Mouse (Mus musculus): ENCODE results near the gene Iscu.
A peak's percentile ranks its signal among the peaks of the same experiment; 100 is the strongest.
"Not testable (repeated sequence)": the region's sequence is repeated elsewhere in the genome, so short reads cannot be mapped to it uniquely, and the experiment has no call there.

Iscu gene

GRCm38 (mm10) chr5:113786985-113787384 is 14.4 kb downstream of the Iscu start:
- no peak for DNase-seq (ENCODE audit: low spot score in 2 of 2)

DNA sequence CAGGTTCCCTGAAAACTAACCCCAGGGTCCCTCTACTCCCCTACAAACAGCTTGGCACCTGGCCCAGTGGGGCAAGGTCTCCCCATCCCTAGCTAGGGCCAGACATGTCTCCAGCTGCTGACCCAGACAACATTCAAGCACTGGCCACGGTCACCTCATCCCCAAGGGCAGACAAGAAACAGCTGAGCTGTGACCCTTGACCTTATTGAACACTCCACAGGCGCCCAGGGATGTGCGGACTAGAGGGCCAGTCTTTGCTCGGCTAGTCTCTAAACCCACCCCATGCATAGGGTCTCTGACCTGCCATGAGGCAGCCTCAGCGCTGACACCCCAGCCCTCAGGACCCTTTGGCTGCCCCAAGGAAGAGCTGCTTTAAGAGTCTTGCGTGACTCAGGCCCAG is 16.1 kb downstream of the Iscu start:
- DNase-seq (ENCODE audit: low spot score in 2 of 2) = no peak

DNA sequence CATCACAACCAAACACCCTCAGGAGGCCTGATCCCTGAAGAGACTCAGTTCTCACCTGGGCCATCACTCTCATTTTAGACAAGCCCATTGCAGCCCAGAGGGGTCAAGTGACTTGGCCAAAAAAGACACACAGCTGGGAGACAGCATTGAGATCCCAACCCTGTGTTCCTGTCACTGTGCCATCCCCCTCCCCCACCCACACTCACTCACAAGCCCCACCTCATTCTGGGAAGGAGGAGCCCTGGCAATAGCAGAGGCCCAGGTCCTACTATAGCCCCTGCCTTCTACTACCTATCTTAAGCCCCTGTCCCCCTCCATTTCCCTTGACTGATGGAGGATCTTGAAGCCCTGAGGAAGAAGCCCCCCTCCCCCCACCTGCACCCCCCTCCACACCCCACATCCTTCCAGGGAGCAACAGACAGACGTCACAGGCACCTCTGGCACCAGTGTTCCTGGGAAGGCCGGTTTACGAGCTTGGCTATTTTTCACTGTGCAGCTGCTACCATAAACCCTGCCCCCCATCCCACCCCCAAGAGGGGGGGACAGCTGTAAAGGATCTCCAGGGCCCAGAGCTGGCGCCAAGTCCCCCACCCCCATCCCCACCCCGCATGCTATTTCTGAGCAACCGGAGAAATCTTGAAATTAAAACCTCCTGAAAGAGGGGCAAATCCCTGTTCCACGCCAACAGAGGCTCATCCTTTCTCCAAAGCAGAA is 16.7 kb downstream of the Iscu start:
- DNase-seq (ENCODE audit: low spot score in 2 of 2) = peak in 1 of 2 experiments; percentile 48

GRCm38 (mm10) chr5:113790453-113791196 is 18.1 kb downstream of the Iscu start:
- no peak for DNase-seq (ENCODE audit: low spot score in 2 of 2)

DNA sequence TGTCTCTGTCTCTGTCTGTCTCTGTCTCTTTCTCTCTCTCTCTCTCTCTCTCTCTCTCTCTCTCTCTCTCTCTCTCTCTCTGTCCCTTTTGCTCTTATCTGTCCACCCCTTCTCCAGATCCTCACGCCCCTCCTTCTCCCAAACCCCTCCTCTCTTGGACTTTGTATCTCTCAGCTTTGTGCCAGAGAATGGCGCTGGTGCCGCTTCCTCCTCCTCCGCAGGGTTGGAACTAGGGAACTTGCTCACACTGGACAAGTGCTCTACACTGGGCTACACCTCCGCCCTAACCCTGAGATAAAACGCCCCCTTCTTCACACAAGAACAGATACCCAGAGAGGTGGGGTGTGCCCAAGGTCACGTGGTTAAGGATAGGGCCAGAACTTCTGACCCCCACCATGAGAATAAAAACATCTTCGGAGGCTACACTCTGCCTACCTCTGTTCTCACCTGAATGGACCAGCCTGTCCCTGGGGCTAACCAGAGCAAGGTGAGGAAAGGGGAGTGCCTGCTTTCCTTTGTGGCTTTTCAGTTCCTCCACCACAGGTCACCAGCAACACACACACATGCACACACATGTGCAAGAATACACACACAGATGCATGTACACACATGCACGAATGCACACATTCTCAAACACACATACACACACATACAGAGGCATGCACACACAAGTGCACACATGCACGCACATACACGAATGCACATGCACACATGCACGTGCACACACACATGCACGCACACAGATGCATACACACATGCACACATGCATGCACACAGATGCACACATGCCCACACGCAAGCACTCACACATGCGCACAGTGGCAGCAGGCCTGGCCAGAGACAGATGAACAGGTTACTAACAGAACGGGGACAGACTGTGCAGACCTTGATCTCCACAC is 18.9 kb downstream of the Iscu start:
- DNase-seq (ENCODE audit: low spot score in 2 of 2) = no peak

GRCm38 (mm10) chr5:113796401-113797148 is 24.0 kb downstream of the Iscu start:
- no peak for DNase-seq (ENCODE audit: low spot score in 2 of 2)

GRCm38 (mm10) chr5:113797149-113797882 is 24.8 kb downstream of the Iscu start:
- no peak for DNase-seq (ENCODE audit: low spot score in 2 of 2)

GRCm38 (mm10) chr5:113798525-113798924 is 26.0 kb downstream of the Iscu start:
- no peak for DNase-seq (ENCODE audit: low spot score in 2 of 2)

- no peak for DNase-seq (ENCODE audit: low spot score in 2 of 2)
These were observed 27.1 kb downstream of the Iscu start for GRCm38 (mm10) chr5:113799691-113800090.

GRCm38 (mm10) chr5:113800280-113800679 is 27.7 kb downstream of the Iscu start, which contains the start of gene Tmem119:
Tmem119 (minus strand) TSS chr5:113800516.
- peak in 1 of 2 experiments; percentile 59 for DNase-seq (ENCODE audit: low spot score in 2 of 2)

DNA sequence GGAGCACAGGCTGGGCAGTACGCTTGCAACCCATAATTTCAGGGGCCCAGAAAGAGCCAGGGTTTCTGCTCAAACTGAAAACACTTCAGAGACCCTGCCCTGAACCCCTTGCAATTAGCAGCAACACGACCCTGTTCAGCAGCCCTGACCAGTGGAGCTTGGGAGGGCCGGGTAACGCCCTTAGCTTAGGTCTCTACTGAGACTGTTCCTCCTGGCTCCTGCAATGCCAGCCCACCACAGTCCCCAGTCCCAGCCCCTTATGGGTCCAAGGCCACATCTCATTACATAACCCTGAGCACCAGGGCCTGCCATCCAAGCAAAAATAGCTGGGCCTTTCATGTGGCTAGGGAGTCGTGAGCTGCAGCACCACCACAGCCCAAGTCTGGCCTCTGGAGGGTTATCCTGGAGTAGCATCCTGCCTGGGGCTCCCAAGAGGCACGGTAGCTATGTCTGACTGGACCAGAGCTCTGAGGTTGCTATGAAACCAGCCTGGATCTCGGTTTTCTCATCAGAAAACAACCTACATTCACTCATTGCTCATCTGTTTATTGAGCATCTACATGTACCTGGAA is 31.9 kb downstream of the Iscu start:
- DNase-seq (ENCODE audit: low spot score in 2 of 2) = no peak

GRCm38 (mm10) chr5:113805301-113805700 is 32.8 kb downstream of the Iscu start:
- no peak for DNase-seq (ENCODE audit: low spot score in 2 of 2)

DNA sequence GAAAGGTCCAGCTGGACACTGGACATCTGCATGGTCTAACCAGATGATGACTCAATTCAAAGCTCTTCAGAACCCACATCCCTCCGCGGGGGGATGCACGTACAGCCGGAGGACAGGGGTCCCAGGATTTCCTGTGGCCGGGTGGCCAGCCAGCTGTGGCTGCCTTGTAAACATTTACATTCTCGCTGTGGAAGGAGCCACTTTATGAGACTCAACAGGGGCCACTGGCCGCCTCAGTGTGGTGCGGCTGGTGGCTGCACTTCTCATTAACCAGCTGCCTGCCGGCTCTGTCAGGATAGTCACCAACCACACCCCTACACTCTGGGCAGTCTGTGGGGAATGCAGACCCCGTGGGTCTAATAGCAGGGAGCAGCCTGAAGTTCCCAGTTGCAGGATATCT is 33.9 kb downstream of the Iscu start:
- DNase-seq (ENCODE audit: low spot score in 2 of 2) = no peak

DNA sequence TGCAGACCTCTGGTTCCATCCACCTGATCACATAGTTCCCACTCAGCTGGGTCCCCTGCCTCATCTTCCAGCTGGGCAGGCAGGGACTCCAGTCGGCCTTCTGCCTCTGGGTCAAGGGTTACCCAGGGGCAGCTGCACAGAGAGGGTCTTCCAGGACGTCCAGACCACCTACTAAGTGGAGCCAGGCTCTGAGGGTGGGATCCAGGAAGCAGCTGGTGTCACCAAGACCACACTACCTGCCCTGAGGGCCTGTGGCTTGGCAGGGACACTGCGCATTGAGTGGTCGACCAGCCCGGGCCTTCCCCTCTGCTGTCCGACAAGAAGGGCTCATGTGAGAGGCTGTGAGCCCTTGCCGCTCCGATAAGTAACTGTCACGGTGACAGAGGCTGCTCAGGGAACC is 35.2 kb downstream of the Iscu start:
- no peak for DNase-seq (ENCODE audit: low spot score in 2 of 2)

DNA sequence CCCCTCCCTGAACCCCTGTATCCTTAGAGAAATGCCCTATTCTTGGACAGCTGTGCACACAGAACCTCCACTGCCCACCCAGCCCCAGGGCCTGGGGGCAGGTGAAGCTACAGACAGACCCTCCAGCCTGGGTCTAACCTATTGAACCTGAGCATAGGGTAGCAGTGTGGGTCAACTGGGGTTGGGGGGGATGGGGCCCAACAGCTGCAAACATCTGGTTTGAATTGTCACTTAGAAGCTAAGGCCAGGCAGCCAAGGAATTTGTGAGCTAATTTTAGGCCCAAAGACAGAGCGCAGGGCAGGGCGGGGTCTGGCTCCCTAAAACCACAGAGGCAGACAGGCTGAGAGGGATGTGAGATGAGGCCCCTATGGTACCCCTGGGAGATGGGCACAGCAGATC is 35.6 kb downstream of the Iscu start:
- DNase-seq (ENCODE audit: low spot score in 2 of 2) = no peak

DNA sequence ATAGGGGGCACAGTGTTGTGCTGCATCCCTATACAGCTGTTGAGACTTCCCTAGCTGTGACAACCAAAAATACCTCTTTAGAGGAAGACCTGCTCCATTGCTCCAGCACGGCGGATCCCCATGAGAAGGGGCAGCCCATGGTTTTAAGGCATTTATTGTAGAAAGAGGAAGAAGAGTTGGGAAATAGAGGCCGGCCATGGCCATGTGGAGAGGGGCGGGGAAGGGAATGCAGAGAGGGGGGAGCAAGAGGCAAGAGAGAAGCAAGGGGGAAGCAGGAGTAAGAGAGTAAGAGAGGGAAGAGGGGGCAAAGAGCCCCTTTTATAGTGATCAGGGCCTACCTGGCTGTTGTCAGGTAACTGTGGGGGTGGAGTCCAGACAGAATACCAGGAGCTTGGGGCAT is 37.6 kb downstream of the Iscu start:
- no peak for DNase-seq (ENCODE audit: low spot score in 2 of 2)

DNA sequence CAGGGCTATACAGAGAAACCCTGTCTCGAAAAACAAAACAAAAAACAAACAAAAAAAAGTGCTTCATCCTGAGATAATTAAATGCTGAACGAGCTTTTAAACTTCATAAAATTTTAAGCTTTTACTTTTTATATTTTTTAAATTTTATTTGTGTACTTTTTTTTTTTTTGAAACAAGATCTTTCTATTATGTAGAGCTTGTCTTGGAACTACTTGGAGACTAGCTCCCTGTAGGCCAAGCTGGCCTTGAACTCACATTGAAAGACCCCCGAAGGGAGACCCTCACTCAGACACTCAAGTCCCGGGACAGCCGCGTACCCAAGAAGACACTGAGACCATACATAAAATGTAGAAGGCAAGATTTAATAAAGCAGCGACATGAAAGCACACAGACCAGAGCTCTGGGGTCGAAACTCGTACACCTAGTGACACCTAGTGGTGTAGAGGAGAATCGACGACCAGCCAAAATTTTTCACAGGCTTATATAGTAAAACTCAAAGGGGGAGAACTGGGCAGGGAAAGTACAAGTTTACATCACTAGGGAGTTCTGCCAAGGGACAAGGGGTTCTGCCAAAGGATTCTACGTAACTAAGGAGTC is 39.4 kb downstream of the Iscu start:
- not testable (repeated sequence) for DNase-seq (ENCODE audit: low spot score in 2 of 2)

DNA sequence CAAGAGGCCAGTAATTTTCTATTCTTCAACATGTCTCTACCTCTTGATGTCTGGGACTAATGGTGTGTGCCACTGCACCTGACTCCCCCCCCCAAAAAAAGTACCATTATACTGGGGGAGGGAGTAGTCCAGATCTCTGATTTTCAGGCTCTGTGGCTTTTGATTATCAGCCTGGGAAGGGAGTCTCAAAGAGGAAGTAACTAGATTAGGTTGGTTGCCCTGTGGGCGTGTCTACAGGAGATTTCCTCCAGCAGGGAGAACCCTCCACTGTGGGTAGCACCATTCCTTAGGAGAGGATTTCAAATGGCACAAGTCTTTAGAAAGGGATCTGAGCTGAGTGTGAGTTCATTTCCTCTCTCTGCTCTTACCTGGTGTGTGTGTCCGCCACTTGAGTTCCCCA is 40.1 kb downstream of the Iscu start:
- no peak for DNase-seq (ENCODE audit: low spot score in 2 of 2)

- DNase-seq (ENCODE audit: low spot score in 2 of 2) = no peak
These were observed 41.1 kb downstream of the Iscu start for GRCm38 (mm10) chr5:113813608-113814007.

Data from urinary bladder, postnatal 36 days (tissue).